Mouse (Mus musculus) gonadal fat pad, adult 2 months (tissue): ENCODE results near the gene Ccn1. TPM values are rescaled to one million over a fixed set of nuclear protein-coding genes. Genes with fewer than 3 reads are reported as not detected.

Experiments
- DNase-seq: peaks from one replicate; pipeline ENCODE4 v3.0.0-alpha.2; 2012; ENCODE audit warnings: low read depth
- polyA plus RNA-seq: library from polyadenylated mRNA; depleted of rRNA; stranded (reverse); fragments of >200 nt; gene quantifications from 2 replicates; pipeline ENCODE4 v1.2.3, GENCODE M21; 2012; rRNA removed

Gene Ccn1
- 15.8 and 23.6 TPM in 2 replicates for polyA plus RNA-seq

- DNase-seq: no peak
Measured at GRCm38 (mm10) chr3:145649852-145650202, at the start of gene Ccn1. Gene Ccn1 (minus strand): TSS chr3:145649981.

- peak; percentile 84 for DNase-seq
Measured at GRCm38 (mm10) chr3:145693361-145693760, 43.6 kb upstream of the Ccn1 start.

GRCm38 (mm10) chr3:145692037-145692436 is 42.3 kb upstream of the Ccn1 start:
- peak; percentile 93 for DNase-seq

- DNase-seq: no peak
Measured at GRCm38 (mm10) chr3:145691415-145691814, 41.6 kb upstream of the Ccn1 start.

GRCm38 (mm10) chr3:145689271-145689670 is 39.5 kb upstream of the Ccn1 start:
- DNase-seq: no peak

- DNase-seq: no peak
Measured at GRCm38 (mm10) chr3:145687836-145688235, 38.1 kb upstream of the Ccn1 start.

- no peak for DNase-seq
Measured at GRCm38 (mm10) chr3:145684604-145685441, 35.0 kb upstream of the Ccn1 start.

GRCm38 (mm10) chr3:145684201-145684600 is 34.4 kb upstream of the Ccn1 start:
- DNase-seq: no peak

- no peak for DNase-seq
Measured at GRCm38 (mm10) chr3:145681348-145681935, 31.7 kb upstream of the Ccn1 start.

GRCm38 (mm10) chr3:145680686-145681085 is 30.9 kb upstream of the Ccn1 start:
- no peak for DNase-seq

GRCm38 (mm10) chr3:145676212-145676611 is 26.4 kb upstream of the Ccn1 start:
- DNase-seq: no peak

- DNase-seq: no peak
Measured at GRCm38 (mm10) chr3:145674815-145675214, 25.0 kb upstream of the Ccn1 start.

- DNase-seq: no peak
Measured at GRCm38 (mm10) chr3:145666383-145666782, 16.6 kb upstream of the Ccn1 start.

GRCm38 (mm10) chr3:145656993-145657713 is 7.4 kb upstream of the Ccn1 start:
- DNase-seq: no peak

- DNase-seq: no peak
Measured at GRCm38 (mm10) chr3:145654944-145655343, 5.2 kb upstream of the Ccn1 start.

GRCm38 (mm10) chr3:145654028-145654427 is 4.2 kb upstream of the Ccn1 start:
- DNase-seq: no peak

- no peak for DNase-seq
Measured at GRCm38 (mm10) chr3:145653191-145653940, 3.6 kb upstream of the Ccn1 start.

GRCm38 (mm10) chr3:145652322-145653131 is 2.7 kb upstream of the Ccn1 start:
- DNase-seq: no peak

GRCm38 (mm10) chr3:145651978-145652321 is 2.2 kb upstream of the Ccn1 start:
- DNase-seq: no peak

GRCm38 (mm10) chr3:145651029-145651977 is 1.5 kb upstream of the Ccn1 start:
- no peak for DNase-seq
